Mouse (Mus musculus): ENCODE results near the gene Tifa. TPM values are rescaled to one million over a fixed set of nuclear protein-coding genes. Genes with fewer than 3 reads are reported as not detected.

Gene Tifa
- polyA plus RNA-seq, 1 experiment from 2014 or later: 3.6 TPM

GRCm38 (mm10) chr3:127831079-127831478 is 41.5 kb downstream of the Tifa start:
- Histone ChIP-seq H3K4me2 (ENCODE audit: low read length) (no peak overlapping the region), H3K27ac (replicated peaks in 1 of 2; ENCODE audit: control insufficient read depth in 1 of 2, insufficient read depth in 1 of 2, low read depth in 2 of 2, low read length in 2 of 2) (no peak overlapping the region), H3K4me1 (ENCODE audit: control insufficient read depth in 2 of 2, insufficient read depth in 2 of 2, low read length in 2 of 2) (peaks cover 4 to 18% of the 10 kb centered on the region in 2 experiments; a peak in 3 of 4 replicates), H3K9ac (ENCODE audit: low read length) (no peak overlapping the region), H3K27me3 (ENCODE audit: control insufficient read depth, insufficient read depth, low read length) (no peaks in the 10 kb centered on the region), H3K9me3 (ENCODE audit: control insufficient read depth, low read length) (no peaks in the 10 kb centered on the region), H3K36me3 (ENCODE audit: control insufficient read depth, insufficient read depth, low read length) (0 out of 2 replicates have a peak, but pooled peaks cover 6% of the 10 kb centered on the region), H3K4me3 (ENCODE audit: control insufficient read depth in 1 of 2, insufficient read depth in 1 of 2, low read depth in 1 of 2, low read length in 2 of 2) (no peak overlapping the region)
- WGBS: 51% methylated on average over 6 of the region's 6 CpGs
- ATAC-seq (ENCODE audit: insufficient number of reproducible peaks, insufficient read depth, low FRiP score, low read depth): no peak

- Histone ChIP-seq H3K4me2 (ENCODE audit: low read length) (no peak overlapping the region), H3K36me3 (ENCODE audit: control insufficient read depth, insufficient read depth, low read length) (0 out of 2 replicates have a peak, but pooled peaks cover 6% of the 10 kb centered on the region), H3K4me1 (ENCODE audit: control insufficient read depth in 2 of 2, insufficient read depth in 2 of 2, low read length in 2 of 2) (peaks cover 0 to 15% of the 10 kb centered on the region in 2 experiments; a peak in 1 of 4 replicates), H3K9me3 (ENCODE audit: control insufficient read depth, low read length) (no peaks in the 10 kb centered on the region), H3K27ac (replicated peaks in 1 of 2; ENCODE audit: control insufficient read depth in 1 of 2, insufficient read depth in 1 of 2, low read depth in 2 of 2, low read length in 2 of 2) (no peak overlapping the region), H3K27me3 (ENCODE audit: control insufficient read depth, insufficient read depth, low read length) (no peaks in the 10 kb centered on the region), H3K9ac (ENCODE audit: low read length) (no peak overlapping the region), H3K4me3 (ENCODE audit: control insufficient read depth in 1 of 2, insufficient read depth in 1 of 2, low read depth in 1 of 2, low read length in 2 of 2) (no peak overlapping the region)
- ATAC-seq (ENCODE audit: insufficient number of reproducible peaks, insufficient read depth, low FRiP score, low read depth): no peak
- 82% methylated on average over 4 of the region's 4 CpGs for WGBS
Observed at GRCm38 (mm10) chr3:127834040-127834439, 44.4 kb downstream of the Tifa start.

- 65% methylated on average over 6 of the region's 6 CpGs for WGBS
- Histone ChIP-seq H3K4me1 (ENCODE audit: control insufficient read depth in 2 of 2, insufficient read depth in 2 of 2, low read length in 2 of 2) (peaks cover 0 to 15% of the 10 kb centered on the region in 2 experiments; a peak in 1 of 4 replicates), H3K4me2 (ENCODE audit: low read length) (no peak overlapping the region), H3K27me3 (ENCODE audit: control insufficient read depth, insufficient read depth, low read length) (no peaks in the 10 kb centered on the region), H3K9ac (ENCODE audit: low read length) (no peak overlapping the region), H3K9me3 (ENCODE audit: control insufficient read depth, low read length) (no peaks in the 10 kb centered on the region), H3K4me3 (ENCODE audit: control insufficient read depth in 1 of 2, insufficient read depth in 1 of 2, low read depth in 1 of 2, low read length in 2 of 2) (no peak overlapping the region), H3K27ac (replicated peaks in 1 of 2; ENCODE audit: control insufficient read depth in 1 of 2, insufficient read depth in 1 of 2, low read depth in 2 of 2, low read length in 2 of 2) (no peak overlapping the region), H3K36me3 (ENCODE audit: control insufficient read depth, insufficient read depth, low read length) (0 out of 2 replicates have a peak, but pooled peaks cover 6% of the 10 kb centered on the region)
- no peak for ATAC-seq (ENCODE audit: insufficient number of reproducible peaks, insufficient read depth, low FRiP score, low read depth)
Observed at GRCm38 (mm10) chr3:127835594-127835993, 46.0 kb downstream of the Tifa start.

GRCm38 (mm10) chr3:127836798-127837153 is 47.2 kb downstream of the Tifa start:
- Histone ChIP-seq H3K4me2 (ENCODE audit: low read length) (peak overlapping the region; percentile 80), H3K4me3 (ENCODE audit: control insufficient read depth in 1 of 2, insufficient read depth in 1 of 2, low read depth in 1 of 2, low read length in 2 of 2) (peak overlapping the region; percentile 90 to 97), H3K4me1 (ENCODE audit: control insufficient read depth in 2 of 2, insufficient read depth in 2 of 2, low read length in 2 of 2) (peaks cover 0 to 15% of the 10 kb centered on the region in 2 experiments; a peak in 1 of 4 replicates), H3K36me3 (ENCODE audit: control insufficient read depth, insufficient read depth, low read length) (0 out of 2 replicates have a peak, but pooled peaks cover 6% of the 10 kb centered on the region), H3K9ac (ENCODE audit: low read length) (peak overlapping the region; percentile 89), H3K27me3 (ENCODE audit: control insufficient read depth, insufficient read depth, low read length) (0 out of 2 replicates have a peak, but pooled peaks cover 3% of the 10 kb centered on the region), H3K27ac (replicated peaks in 1 of 2; ENCODE audit: control insufficient read depth in 1 of 2, insufficient read depth in 1 of 2, low read depth in 2 of 2, low read length in 2 of 2) (peak overlapping the region; percentile 64 to 93; a peak in 3 of 4 replicates), H3K9me3 (ENCODE audit: control insufficient read depth, low read length) (no peaks in the 10 kb centered on the region)
- ATAC-seq (ENCODE audit: insufficient number of reproducible peaks, insufficient read depth, low FRiP score, low read depth): no peak
- under 1% methylated on average over 17 of the region's 17 CpGs for WGBS

- peaks cover 0 to 15% of the 10 kb centered on the region in 2 experiments; a peak in 1 of 4 replicates for H3K4me1 ChIP-seq (ENCODE audit: control insufficient read depth in 2 of 2, insufficient read depth in 2 of 2, low read length in 2 of 2)
- peak within 1 kb of the TSS; percentile 93 to 94 for H3K27ac ChIP-seq (replicated peaks in 1 of 2; ENCODE audit: control insufficient read depth in 1 of 2, insufficient read depth in 1 of 2, low read depth in 2 of 2, low read length in 2 of 2)
- WGBS: 0% methylated on average over 56 of the region's 89 CpGs
- H3K4me2 ChIP-seq (ENCODE audit: low read length): peak within 1 kb of the TSS; percentile 80
- no peaks in the 10 kb centered on the region for H3K9me3 ChIP-seq (ENCODE audit: control insufficient read depth, low read length)
- peak within 1 kb of the TSS; percentile 89 for H3K9ac ChIP-seq (ENCODE audit: low read length)
- ATAC-seq (ENCODE audit: insufficient number of reproducible peaks, insufficient read depth, low FRiP score, low read depth): peak; percentile 94
- H3K27me3 ChIP-seq (ENCODE audit: control insufficient read depth, insufficient read depth, low read length): 0 out of 2 replicates have a peak, but pooled peaks cover 3% of the 10 kb centered on the region
- H3K36me3 ChIP-seq (ENCODE audit: control insufficient read depth, insufficient read depth, low read length): 0 out of 2 replicates have a peak, but pooled peaks cover 6% of the 10 kb centered on the region
- H3K4me3 ChIP-seq (ENCODE audit: control insufficient read depth in 1 of 2, insufficient read depth in 1 of 2, low read depth in 1 of 2, low read length in 2 of 2): peak within 1 kb of the TSS; percentile 90 to 97
Observed at GRCm38 (mm10) chr3:127837154-127837865, 47.7 kb downstream of the Tifa start, which contains the start of gene Ap1ar. Ap1ar (minus strand) TSS chr3:127837523.

- WGBS: 32% methylated on average over 8 of the region's 8 CpGs
- peak overlapping the region; percentile 93 to 94 for H3K27ac ChIP-seq (replicated peaks in 1 of 2; ENCODE audit: control insufficient read depth in 1 of 2, insufficient read depth in 1 of 2, low read depth in 2 of 2, low read length in 2 of 2)
- H3K27me3 ChIP-seq (ENCODE audit: control insufficient read depth, insufficient read depth, low read length): 0 out of 2 replicates have a peak, but pooled peaks cover 3% of the 10 kb centered on the region
- peak overlapping the region; percentile 89 for H3K9ac ChIP-seq (ENCODE audit: low read length)
- ATAC-seq (ENCODE audit: insufficient number of reproducible peaks, insufficient read depth, low FRiP score, low read depth): no peak; the same call in 1 of the 2 replicates
- H3K36me3 ChIP-seq (ENCODE audit: control insufficient read depth, insufficient read depth, low read length): no peaks in the 10 kb centered on the region
- H3K9me3 ChIP-seq (ENCODE audit: control insufficient read depth, low read length): no peaks in the 10 kb centered on the region
- peaks cover 0 to 15% of the 10 kb centered on the region in 2 experiments; a peak in 1 of 4 replicates for H3K4me1 ChIP-seq (ENCODE audit: control insufficient read depth in 2 of 2, insufficient read depth in 2 of 2, low read length in 2 of 2)
- peak overlapping the region; percentile 90 to 97 for H3K4me3 ChIP-seq (ENCODE audit: control insufficient read depth in 1 of 2, insufficient read depth in 1 of 2, low read depth in 1 of 2, low read length in 2 of 2)
- peak overlapping the region; percentile 80 for H3K4me2 ChIP-seq (ENCODE audit: low read length)
Observed at GRCm38 (mm10) chr3:127837972-127838644, 48.5 kb downstream of the Tifa start.

DNA sequence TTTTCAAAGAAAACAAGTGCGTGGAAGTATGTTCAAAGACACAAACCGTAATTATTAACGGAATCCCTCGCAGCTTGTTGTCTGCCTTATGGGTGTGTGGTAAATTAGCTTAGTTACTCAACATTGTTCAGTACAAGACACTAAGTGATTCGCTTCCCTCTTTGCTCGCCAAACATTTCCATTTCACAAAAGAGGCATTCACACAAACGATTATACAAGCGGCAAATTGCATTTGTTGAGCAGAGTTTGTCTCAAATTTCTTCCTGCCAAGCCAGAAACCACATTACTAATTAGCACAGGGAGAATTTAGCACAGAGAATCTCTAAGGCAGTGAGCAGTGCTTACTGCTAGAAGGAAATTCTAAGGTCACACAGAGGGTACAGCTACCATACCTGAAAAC is 52.3 kb downstream of the Tifa start:
- H3K9ac ChIP-seq (ENCODE audit: low read length): no peak overlapping the region

More for the DNA sequence above, 52.3 kb downstream of the Tifa start:
- H3K4me1 ChIP-seq (ENCODE audit: control insufficient read depth in 2 of 2, insufficient read depth in 2 of 2, low read length in 2 of 2): no peaks in the 10 kb centered on the region
- H3K27me3 ChIP-seq (ENCODE audit: control insufficient read depth, insufficient read depth, low read length): 0 out of 2 replicates have a peak, but pooled peaks cover 3% of the 10 kb centered on the region
- no peak overlapping the region for H3K4me3 ChIP-seq (ENCODE audit: control insufficient read depth in 1 of 2, insufficient read depth in 1 of 2, low read depth in 1 of 2, low read length in 2 of 2)
- ATAC-seq (ENCODE audit: insufficient number of reproducible peaks, insufficient read depth, low FRiP score, low read depth): no peak
- H3K9me3 ChIP-seq (ENCODE audit: control insufficient read depth, low read length): peaks cover 5% of the 10 kb centered on the region; the same call in 1 of the 2 replicates
- 84% methylated on average over 8 of the region's 8 CpGs for WGBS
- no peak overlapping the region for H3K27ac ChIP-seq (replicated peaks in 1 of 2; ENCODE audit: control insufficient read depth in 1 of 2, insufficient read depth in 1 of 2, low read depth in 2 of 2, low read length in 2 of 2)
- no peaks in the 10 kb centered on the region for H3K36me3 ChIP-seq (ENCODE audit: control insufficient read depth, insufficient read depth, low read length)
- H3K4me2 ChIP-seq (ENCODE audit: low read length): no peak overlapping the region
